Mouse (Mus musculus): ENCODE results near the gene Hnrnpd. TPM values are rescaled to one million over a fixed set of nuclear protein-coding genes. Genes with fewer than 3 reads are reported as not detected.

Hnrnpd gene
- 253 and 268 TPM in 2 replicates for polyA plus RNA-seq (2016; fragmentation: Nextera tagmentation; extraction: Ambion mirVana)

DNA sequence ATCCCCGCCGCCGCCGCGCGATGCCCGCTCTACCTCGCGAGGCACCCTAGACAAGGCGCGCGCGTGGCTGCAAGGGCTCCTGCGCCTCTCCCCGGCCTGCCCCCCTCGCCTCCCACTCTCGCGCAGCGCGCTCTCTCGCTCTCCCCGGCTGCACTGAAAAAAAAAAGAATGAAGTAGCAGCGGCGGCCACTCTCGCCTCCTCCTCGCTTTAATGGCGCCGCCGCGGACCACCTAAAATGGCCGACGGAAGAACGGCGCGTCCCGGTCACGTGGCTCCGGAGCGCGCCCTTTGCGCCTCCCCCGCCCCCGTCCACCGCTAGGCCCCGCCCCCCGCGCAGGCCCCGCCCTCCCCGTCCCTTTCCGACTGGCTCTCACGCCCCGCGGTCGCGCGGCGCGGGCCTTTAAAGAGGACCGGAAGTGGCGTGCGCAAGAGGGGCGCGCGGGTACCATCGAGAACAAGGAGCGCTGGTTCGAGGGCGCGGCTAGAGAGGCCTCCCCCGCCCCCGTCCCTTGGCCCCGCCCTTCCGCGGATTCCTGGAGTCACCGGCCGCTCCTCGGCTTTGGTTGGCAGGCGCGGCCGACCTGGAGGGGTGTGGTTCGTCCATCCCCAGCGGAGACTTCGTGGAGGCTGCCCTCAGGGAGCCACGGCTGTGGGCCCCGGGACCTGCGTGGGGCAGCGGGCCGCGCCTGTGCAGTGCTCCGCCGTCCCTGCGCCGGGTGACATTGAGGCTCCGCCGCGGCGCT is at the start of gene Hnrnpd, which contains the start of gene 4930524J08Rik:
Gene Hnrnpd, minus strand, starts transcription at position 240 of the 744 bp plus-strand sequence.
Gene 4930524J08Rik, plus strand, starts transcription at position 363 of the 744 bp plus-strand sequence.
- WGBS: under 1% methylated on average over 97 of the region's 97 CpGs
- no peaks in the 10 kb centered on the region for H3K27me3 ChIP-seq (replicated peaks; ENCODE audit: low read depth, poor library complexity, severe bottlenecking)

GRCm38 (mm10) chr5:100024868-100025267 is 46.1 kb upstream of the Hnrnpd start:
- Histone ChIP-seq H3K4me1 (no peaks in the 10 kb centered on the region), H3K27ac (replicated peaks) (no peak overlapping the region), H3K27me3 (replicated peaks; ENCODE audit: low read depth, poor library complexity, severe bottlenecking) (no peaks in the 10 kb centered on the region), H3K4me3 (no peak overlapping the region), H3K36me3 (replicated peaks) (no peaks in the 10 kb centered on the region), H3K9me3 (no peaks in the 10 kb centered on the region)
- WGBS: 76% methylated on average over 1 of the region's 1 CpGs
- no peak for DNase-seq (ENCODE audit: low spot score)

More for the DNA sequence above, at the start of gene Hnrnpd, which contains the start of gene 4930524J08Rik:
- peaks cover 29% of the 10 kb centered on the region for H3K4me1 ChIP-seq
- peak within 1 kb of the TSS; percentile 100 for H3K27ac ChIP-seq (replicated peaks)
- peaks cover 29% of the 10 kb centered on the region for H3K36me3 ChIP-seq (replicated peaks)
- peak within 1 kb of the TSS; percentile 97 for H3K4me3 ChIP-seq
- H3K9me3 ChIP-seq: peaks cover 2% of the 10 kb centered on the region; the same call in 1 of the 2 replicates
- DNase-seq (ENCODE audit: low spot score): peak; percentile 99

- H3K36me3 ChIP-seq (replicated peaks): no peaks in the 10 kb centered on the region
- no peak overlapping the region for H3K27ac ChIP-seq (replicated peaks)
- no peaks in the 10 kb centered on the region for H3K4me1 ChIP-seq
- H3K9me3 ChIP-seq: no peaks in the 10 kb centered on the region
- WGBS: 76% methylated on average over 5 of the region's 5 CpGs
- no peak for DNase-seq (ENCODE audit: low spot score)
- H3K4me3 ChIP-seq: no peak overlapping the region
- H3K27me3 ChIP-seq (replicated peaks; ENCODE audit: low read depth, poor library complexity, severe bottlenecking): no peaks in the 10 kb centered on the region
Measured at GRCm38 (mm10) chr5:100024403-100024802, 45.7 kb upstream of the Hnrnpd start.

DNA sequence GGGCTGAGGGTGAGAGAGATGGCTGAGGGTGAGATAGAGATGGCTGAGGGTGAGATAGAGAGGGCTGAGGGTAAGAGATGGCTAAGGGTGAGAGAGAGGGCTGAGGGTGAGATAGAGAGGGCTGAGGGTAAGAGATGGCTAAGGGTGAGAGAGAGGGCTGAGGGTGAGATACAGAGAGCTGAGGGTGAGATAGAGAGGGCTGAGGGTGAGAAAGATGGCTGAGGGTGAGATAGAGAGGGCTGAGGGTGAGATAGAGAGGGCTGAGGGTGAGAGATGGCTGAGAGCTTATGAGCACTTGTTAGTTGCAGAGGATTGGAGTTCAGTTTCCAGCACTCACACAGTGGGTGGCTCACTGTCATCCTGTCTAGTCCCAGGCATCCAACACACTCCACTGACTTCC is 41.4 kb upstream of the Hnrnpd start:
- H3K4me3 ChIP-seq: no peak overlapping the region
- no peak for DNase-seq (ENCODE audit: low spot score)
- no peaks in the 10 kb centered on the region for H3K4me1 ChIP-seq
- H3K27me3 ChIP-seq (replicated peaks; ENCODE audit: low read depth, poor library complexity, severe bottlenecking): no peaks in the 10 kb centered on the region
- H3K9me3 ChIP-seq: no peaks in the 10 kb centered on the region
- no peaks in the 10 kb centered on the region for H3K36me3 ChIP-seq (replicated peaks)
- no peak overlapping the region for H3K27ac ChIP-seq (replicated peaks)

DNA sequence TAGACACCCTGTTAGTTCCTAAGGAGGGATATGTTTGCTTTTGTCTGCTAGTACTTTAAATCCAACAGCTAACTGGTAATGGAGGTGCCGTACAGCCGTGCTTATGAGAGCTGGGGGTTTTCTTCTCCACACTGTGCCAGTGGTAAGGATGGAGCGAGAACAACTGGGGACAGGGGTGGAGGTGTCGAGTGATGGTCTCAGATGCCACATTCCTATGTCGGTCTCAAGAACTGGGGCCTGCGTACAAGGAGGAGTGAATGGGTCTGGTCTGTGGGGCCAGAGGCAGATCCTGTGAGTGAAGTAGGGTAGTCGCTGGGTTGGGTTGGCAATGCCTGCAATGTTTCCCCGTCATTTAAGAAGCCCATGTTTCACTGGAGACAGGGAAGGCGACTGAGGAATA is 33.9 kb upstream of the Hnrnpd start:
- Histone ChIP-seq H3K4me3 (no peak overlapping the region), H3K36me3 (replicated peaks) (no peaks in the 10 kb centered on the region), H3K27ac (replicated peaks) (no peak overlapping the region), H3K9me3 (no peaks in the 10 kb centered on the region), H3K4me1 (no peaks in the 10 kb centered on the region), H3K27me3 (replicated peaks; ENCODE audit: low read depth, poor library complexity, severe bottlenecking) (no peaks in the 10 kb centered on the region)
- no peak for DNase-seq (ENCODE audit: low spot score)
- 89% methylated on average over 9 of the region's 9 CpGs for WGBS

DNA sequence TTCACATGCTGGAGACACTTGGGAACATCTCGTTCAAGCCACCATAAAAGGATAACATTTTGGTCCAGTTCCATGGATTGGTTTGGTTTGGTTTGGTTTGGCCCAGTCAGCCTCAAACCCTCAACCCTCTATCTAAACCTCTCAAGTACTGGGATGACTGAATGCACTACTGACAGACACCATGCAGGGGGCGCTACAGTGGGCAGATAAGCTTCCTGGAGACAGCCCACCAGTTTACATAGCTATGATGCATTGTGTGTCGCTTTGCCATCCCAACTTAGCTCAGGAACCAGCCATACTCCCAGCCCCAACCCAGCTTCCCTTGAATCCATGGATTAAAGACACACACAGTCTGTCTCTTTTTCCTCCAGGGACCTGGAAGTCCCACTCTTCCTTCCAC is 29.7 kb upstream of the Hnrnpd start:
- no peak overlapping the region for H3K27ac ChIP-seq (replicated peaks)
- DNase-seq (ENCODE audit: low spot score): no peak
- H3K27me3 ChIP-seq (replicated peaks; ENCODE audit: low read depth, poor library complexity, severe bottlenecking): no peaks in the 10 kb centered on the region
- 60% methylated on average over 3 of the region's 3 CpGs for WGBS
- no peaks in the 10 kb centered on the region for H3K4me1 ChIP-seq
- H3K4me3 ChIP-seq: no peak overlapping the region
- H3K9me3 ChIP-seq: no peaks in the 10 kb centered on the region
- H3K36me3 ChIP-seq (replicated peaks): no peaks in the 10 kb centered on the region

GRCm38 (mm10) chr5:100007040-100007375 is 28.3 kb upstream of the Hnrnpd start:
- H3K9me3 ChIP-seq: no peaks in the 10 kb centered on the region
- 83% methylated on average over 4 of the region's 4 CpGs for WGBS
- no peak overlapping the region for H3K27ac ChIP-seq (replicated peaks)

GRCm38 (mm10) chr5:100006324-100007039 is 27.7 kb upstream of the Hnrnpd start:
- 83% methylated on average over 4 of the region's 4 CpGs for WGBS
- DNase-seq (ENCODE audit: low spot score): no peak
- no peaks in the 10 kb centered on the region for H3K9me3 ChIP-seq

More at GRCm38 (mm10) chr5:100007040-100007375, 28.3 kb upstream of the Hnrnpd start:
- Histone ChIP-seq H3K4me1 (no peaks in the 10 kb centered on the region), H3K27me3 (replicated peaks; ENCODE audit: low read depth, poor library complexity, severe bottlenecking) (no peaks in the 10 kb centered on the region), H3K36me3 (replicated peaks) (no peaks in the 10 kb centered on the region), H3K4me3 (no peak overlapping the region)
- no peak for DNase-seq (ENCODE audit: low spot score)

GRCm38 (mm10) chr5:100005896-100006295 is 27.2 kb upstream of the Hnrnpd start:
- H3K4me3 ChIP-seq: no peak overlapping the region
- no peaks in the 10 kb centered on the region for H3K9me3 ChIP-seq
- H3K27me3 ChIP-seq (replicated peaks; ENCODE audit: low read depth, poor library complexity, severe bottlenecking): no peaks in the 10 kb centered on the region
- H3K4me1 ChIP-seq: peaks cover 4% of the 10 kb centered on the region; the same call in 1 of the 2 replicates
- no peak for DNase-seq (ENCODE audit: low spot score)
- H3K36me3 ChIP-seq (replicated peaks): no peaks in the 10 kb centered on the region
- 84% methylated on average over 6 of the region's 6 CpGs for WGBS
- H3K27ac ChIP-seq (replicated peaks): no peak overlapping the region

More at GRCm38 (mm10) chr5:100006324-100007039, 27.7 kb upstream of the Hnrnpd start:
- H3K4me3 ChIP-seq: no peak overlapping the region
- no peaks in the 10 kb centered on the region for H3K4me1 ChIP-seq
- no peak overlapping the region for H3K27ac ChIP-seq (replicated peaks)
- H3K27me3 ChIP-seq (replicated peaks; ENCODE audit: low read depth, poor library complexity, severe bottlenecking): no peaks in the 10 kb centered on the region
- no peaks in the 10 kb centered on the region for H3K36me3 ChIP-seq (replicated peaks)

- H3K4me3 ChIP-seq: no peak overlapping the region
- H3K9me3 ChIP-seq: no peaks in the 10 kb centered on the region
- H3K36me3 ChIP-seq (replicated peaks): no peaks in the 10 kb centered on the region
- H3K4me1 ChIP-seq: peaks cover 9% of the 10 kb centered on the region
- H3K27me3 ChIP-seq (replicated peaks; ENCODE audit: low read depth, poor library complexity, severe bottlenecking): no peaks in the 10 kb centered on the region
- no peak overlapping the region for H3K27ac ChIP-seq (replicated peaks)
- WGBS: 75% methylated on average over 3 of the region's 3 CpGs
- DNase-seq (ENCODE audit: low spot score): no peak
Measured at GRCm38 (mm10) chr5:100005431-100005830, 26.7 kb upstream of the Hnrnpd start.

GRCm38 (mm10) chr5:100003895-100004294 is 25.2 kb upstream of the Hnrnpd start:
- Histone ChIP-seq H3K27me3 (replicated peaks; ENCODE audit: low read depth, poor library complexity, severe bottlenecking) (no peaks in the 10 kb centered on the region), H3K4me1 (peaks cover 13% of the 10 kb centered on the region), H3K27ac (replicated peaks) (no peak overlapping the region), H3K4me3 (no peak overlapping the region), H3K9me3 (no peaks in the 10 kb centered on the region), H3K36me3 (replicated peaks) (no peaks in the 10 kb centered on the region)
- 88% methylated on average over 4 of the region's 4 CpGs for WGBS
- DNase-seq (ENCODE audit: low spot score): no peak

- no peak overlapping the region for H3K4me3 ChIP-seq
- no peak overlapping the region for H3K27ac ChIP-seq (replicated peaks)
Measured at GRCm38 (mm10) chr5:100000500-100000899, 21.8 kb upstream of the Hnrnpd start.

DNA sequence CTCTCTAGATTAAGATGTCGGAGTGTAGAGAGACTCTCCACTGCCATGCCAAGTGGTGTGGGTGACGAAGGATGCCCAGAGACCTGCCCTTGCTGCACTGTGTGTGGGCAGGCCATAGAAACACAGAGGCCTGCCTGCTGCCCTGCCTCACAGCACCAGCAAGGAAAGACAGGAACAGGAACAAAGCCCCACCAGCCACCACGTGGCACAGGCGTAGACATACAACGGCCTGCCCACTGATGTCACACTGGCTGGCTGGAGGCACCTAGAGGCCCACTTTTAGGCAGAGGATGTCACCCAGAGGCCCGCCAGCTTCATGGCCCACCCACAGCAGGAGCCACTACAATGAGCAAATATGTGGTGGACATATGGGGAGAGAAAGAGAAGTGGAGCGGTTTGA is 21.3 kb upstream of the Hnrnpd start:
- no peak for DNase-seq (ENCODE audit: low spot score)
- 80% methylated on average over 7 of the region's 7 CpGs for WGBS
- Histone ChIP-seq H3K4me1 (peaks cover 13% of the 10 kb centered on the region), H3K27me3 (replicated peaks; ENCODE audit: low read depth, poor library complexity, severe bottlenecking) (no peaks in the 10 kb centered on the region), H3K9me3 (no peaks in the 10 kb centered on the region), H3K36me3 (replicated peaks) (no peaks in the 10 kb centered on the region), H3K4me3 (no peak overlapping the region), H3K27ac (replicated peaks) (no peak overlapping the region)

More at GRCm38 (mm10) chr5:100000500-100000899, 21.8 kb upstream of the Hnrnpd start:
- Histone ChIP-seq H3K9me3 (no peaks in the 10 kb centered on the region), H3K36me3 (replicated peaks) (no peaks in the 10 kb centered on the region), H3K4me1 (peaks cover 13% of the 10 kb centered on the region), H3K27me3 (replicated peaks; ENCODE audit: low read depth, poor library complexity, severe bottlenecking) (no peaks in the 10 kb centered on the region)
- WGBS: 40% methylated on average over 8 of the region's 8 CpGs
- no peak for DNase-seq (ENCODE audit: low spot score)

Data from embryonic facial prominence, embryonic 10.5 days (tissue).